Mouse (Mus musculus) bone marrow macrophage, adult 2 months (primary cell): ENCODE data around the gene Gm10283. TPM values are rescaled to one million over a fixed set of nuclear protein-coding genes. Genes with fewer than 3 reads are reported as not detected.
"Not testable (repeated sequence)": the region's sequence is repeated elsewhere in the genome, so short reads cannot be mapped to it uniquely, and the experiment has no call there.

Experiments
- H3K27ac ChIP-seq: 2 replicates; pipeline ENCODE4 v1.5.1; 2012; ENCODE audit warnings: low read depth, low read length; ENCODE audit not compliant: insufficient read depth
- H3K4me1 ChIP-seq: 2 replicates; pipeline ENCODE4 v1.6.1; 2012; ENCODE audit warnings: low read length; ENCODE audit not compliant: control insufficient read depth, insufficient read depth
- H3K4me3 ChIP-seq: 2 replicates; pipeline ENCODE4 v1.5.1; 2012; ENCODE audit warnings: mild to moderate bottlenecking, low read length, moderate library complexity; ENCODE audit not compliant: insufficient read depth
- CTCF ChIP-seq: IDR thresholded peaks from 2 replicates; pipeline ENCODE4 v1.5.1; 2012; ENCODE audit warnings: low read depth, mild to moderate bottlenecking, low read length, moderate library complexity
- POLR2A ChIP-seq: IDR thresholded peaks from 2 replicates; pipeline ENCODE4 v1.6.1; 2012; ENCODE audit warnings: mild to moderate bottlenecking, low read depth, low read length, borderline replicate concordance
- polyA plus RNA-seq: library from polyadenylated mRNA; stranded (reverse); fragments of >200 nt; gene quantifications from 2 replicates; pipeline ENCODE4 v1.2.4, GENCODE M21; 2012; ENCODE audit not compliant: missing spikeins, insufficient read depth, insufficient read length

Gm10283 gene
- polyA plus RNA-seq = not detected in 2 replicates

DNA sequence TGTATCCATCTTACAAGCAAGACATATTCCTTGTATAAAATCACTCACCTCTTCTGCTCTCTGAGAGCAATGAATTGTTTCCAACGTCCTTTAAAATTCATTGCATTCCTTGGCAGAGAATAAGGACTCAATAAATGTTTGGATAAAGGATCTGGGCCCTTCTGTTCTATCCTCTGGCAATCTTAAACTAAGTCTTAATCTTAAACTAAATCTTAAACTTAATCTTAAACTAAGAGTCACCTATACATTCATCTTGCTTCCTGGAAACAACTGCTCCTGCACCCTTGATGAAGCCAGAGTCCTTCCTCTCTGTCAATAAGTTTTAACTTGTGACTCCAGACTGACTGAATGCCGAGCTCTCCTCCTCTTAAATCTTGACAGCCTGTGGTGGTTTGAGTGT, at the start of gene Gm10283:
Gene Gm10283 (minus strand): TSS at position 101 of the 400 bp plus-strand sequence.
- no peaks in the 10 kb centered on the region for H3K4me1 ChIP-seq
- H3K27ac ChIP-seq = no peak within 1 kb of the TSS
- no peak within 1 kb of the TSS for H3K4me3 ChIP-seq
- TF ChIP-seq CTCF = no peak
- no peak for TF ChIP-seq POLR2A

DNA sequence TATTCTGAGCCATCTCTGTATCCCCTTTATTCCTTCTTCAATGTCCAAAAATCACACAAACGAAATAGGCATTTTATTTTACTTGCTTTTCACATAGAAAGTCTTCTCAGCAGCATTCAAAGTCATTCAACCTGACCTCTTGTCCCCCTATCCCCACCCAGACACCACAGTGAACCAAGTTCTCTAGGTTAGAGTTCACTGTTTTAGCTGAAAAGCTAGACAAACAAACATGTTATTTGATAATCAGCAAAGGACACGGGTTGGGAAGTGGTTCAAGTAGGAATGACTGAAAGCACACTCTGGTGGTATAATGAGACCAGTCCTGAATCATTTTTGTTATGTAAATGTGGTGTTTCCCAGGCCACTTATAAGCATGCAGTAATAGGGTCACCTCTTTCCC, 31.9 kb upstream of the Gm10283 start:
- Histone ChIP-seq H3K4me1 (no peaks in the 10 kb centered on the region), H3K4me3 (no peak overlapping the region), H3K27ac (no peak overlapping the region)
- TF ChIP-seq CTCF (no peak), POLR2A (no peak)

DNA sequence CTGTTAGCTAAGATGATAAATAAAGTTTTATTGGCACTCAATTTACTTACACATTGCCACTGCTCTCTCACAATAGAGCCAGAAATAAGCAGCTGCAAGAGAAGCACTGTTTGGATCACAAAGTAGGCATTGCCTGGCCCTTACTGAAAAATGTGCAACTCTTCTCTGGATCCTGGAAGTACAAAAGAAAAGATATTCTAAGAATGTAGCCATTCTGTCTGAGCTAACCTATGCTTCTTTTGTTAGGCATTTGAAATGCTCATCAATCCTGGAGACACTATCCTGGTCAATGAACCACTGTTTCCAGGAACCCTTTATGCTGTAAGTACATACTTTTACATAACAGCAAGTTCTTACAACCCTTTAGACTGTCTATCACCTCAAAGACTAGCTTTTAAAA, 15.3 kb upstream of the Gm10283 start:
- Histone ChIP-seq H3K27ac (no peak overlapping the region), H3K4me3 (no peak overlapping the region), H3K4me1 (no peaks in the 10 kb centered on the region)
- TF ChIP-seq POLR2A (no peak), CTCF (no peak)

DNA sequence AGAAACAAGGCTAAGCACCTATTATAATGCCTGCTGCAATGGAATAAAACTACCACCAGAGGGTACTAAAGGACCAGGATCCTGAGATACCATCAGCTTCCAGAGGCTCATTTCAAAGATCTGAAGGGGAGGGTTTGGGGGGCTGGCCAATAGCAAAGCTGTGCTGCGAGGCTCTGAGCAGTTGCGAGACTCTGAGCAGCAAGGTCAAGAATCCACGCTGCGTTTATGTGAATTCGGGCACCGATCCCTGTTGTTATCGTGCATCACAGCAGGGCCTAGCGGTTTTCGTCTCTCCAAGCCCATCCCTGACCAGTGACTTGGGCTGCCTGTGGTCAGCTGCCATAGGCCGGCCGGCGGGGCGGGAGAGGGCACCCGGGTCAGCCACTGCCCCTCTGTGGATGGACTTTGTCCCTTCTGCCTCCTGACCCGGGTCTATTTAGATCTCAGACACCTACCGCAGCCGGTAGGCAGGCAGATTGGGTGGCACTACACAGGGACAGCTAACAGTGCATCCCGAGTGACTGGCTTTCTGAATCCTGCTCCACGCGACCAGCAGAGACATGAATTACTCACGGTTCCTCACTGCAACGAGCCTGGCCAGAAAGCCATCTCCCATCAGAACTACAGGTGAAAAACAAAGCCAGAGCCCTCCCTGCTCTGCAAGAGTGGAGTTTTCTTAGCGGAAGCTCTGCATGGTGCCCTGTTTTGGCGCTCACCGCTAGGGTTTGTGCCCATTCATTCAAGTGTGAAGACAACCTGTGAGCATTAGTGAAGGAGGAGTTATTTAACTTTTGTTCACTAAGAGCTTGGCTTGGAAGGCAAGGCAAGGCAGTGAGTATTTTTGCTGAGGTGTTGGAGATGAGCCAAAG, 2.9 kb upstream of the Gm10283 start, which contains the start of gene Aadat:
Gene Aadat (plus strand): TSS at position 280 of the 869 bp plus-strand sequence.
- TF ChIP-seq CTCF = peak; percentile 42; the same call in 1 of the 2 replicates
- TF ChIP-seq POLR2A = no peak
- H3K27ac ChIP-seq = no peak within 1 kb of the TSS

DNA sequence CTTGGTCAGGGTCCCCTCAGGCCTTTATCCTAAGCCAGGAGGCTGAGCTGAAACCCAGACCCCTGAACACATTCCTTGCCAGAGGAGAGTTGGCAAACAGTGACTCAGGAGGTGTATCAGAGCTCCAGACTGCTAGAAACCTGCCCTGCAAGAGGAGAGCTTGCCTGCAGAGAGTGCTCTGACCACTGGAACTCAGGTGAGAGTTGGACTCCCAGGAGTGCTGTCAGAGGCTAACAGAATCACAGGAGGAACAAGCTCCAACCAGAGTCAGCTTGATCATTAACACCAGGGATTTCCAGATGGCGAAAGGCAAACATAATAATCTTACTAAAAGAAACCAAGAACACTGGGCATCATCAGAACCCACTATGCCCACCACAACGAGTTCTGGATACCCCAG, 8.0 kb downstream of the Gm10283 start:
- H3K27ac ChIP-seq, H3K4me1 ChIP-seq, H3K4me3 ChIP-seq: not testable (repeated sequence)

More for the DNA sequence above, 2.9 kb upstream of the Gm10283 start, which contains the start of gene Aadat:
- no peaks in the 10 kb centered on the region for H3K4me1 ChIP-seq
- H3K4me3 ChIP-seq = peak within 1 kb of the TSS; percentile 42

DNA sequence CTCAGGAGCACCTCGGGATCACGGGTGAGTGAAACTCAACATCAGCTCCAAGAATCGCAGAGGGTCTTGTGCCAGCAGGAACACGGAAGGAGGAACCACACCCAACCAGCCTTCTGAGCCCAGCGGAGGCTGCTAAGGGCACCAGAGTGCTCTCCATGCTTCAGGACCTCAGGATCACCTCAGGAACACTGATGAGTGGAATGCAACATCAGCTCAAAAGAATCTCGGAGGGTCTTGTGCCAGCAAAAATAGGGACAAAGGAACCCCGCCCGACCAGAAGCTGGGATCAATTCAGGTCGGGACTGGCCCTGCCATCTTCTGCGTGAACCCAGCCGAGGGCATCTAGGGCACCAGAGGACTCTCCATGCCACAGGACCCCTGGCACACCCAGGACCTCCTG, 8.4 kb downstream of the Gm10283 start:
- H3K27ac ChIP-seq = no peak overlapping the region
- no peak overlapping the region for H3K4me3 ChIP-seq
- no peaks in the 10 kb centered on the region for H3K4me1 ChIP-seq
- TF ChIP-seq CTCF (no peak), POLR2A (no peak)

DNA sequence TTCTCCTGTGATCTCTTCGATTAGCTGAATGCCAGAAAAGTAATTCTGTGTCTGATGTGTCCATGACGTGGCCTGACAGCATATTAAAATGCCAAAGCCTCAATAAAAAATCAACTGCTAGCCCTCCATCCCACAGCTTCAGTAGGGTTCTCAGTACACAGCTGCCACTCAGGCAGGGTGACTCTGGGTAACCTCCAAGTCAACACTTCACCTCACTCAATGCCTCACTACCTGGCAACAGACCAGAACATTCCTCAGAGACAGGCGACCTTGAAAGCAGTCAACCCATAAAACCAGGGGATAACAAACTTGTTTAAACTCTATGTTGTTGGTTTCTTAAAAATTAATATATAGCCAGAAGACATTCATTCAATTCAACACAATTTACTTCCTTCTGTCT, 10.5 kb downstream of the Gm10283 start:
- Histone ChIP-seq H3K27ac (no peak overlapping the region), H3K4me3 (no peak overlapping the region)
- no peak for TF ChIP-seq CTCF
- TF ChIP-seq POLR2A = no peak

DNA sequence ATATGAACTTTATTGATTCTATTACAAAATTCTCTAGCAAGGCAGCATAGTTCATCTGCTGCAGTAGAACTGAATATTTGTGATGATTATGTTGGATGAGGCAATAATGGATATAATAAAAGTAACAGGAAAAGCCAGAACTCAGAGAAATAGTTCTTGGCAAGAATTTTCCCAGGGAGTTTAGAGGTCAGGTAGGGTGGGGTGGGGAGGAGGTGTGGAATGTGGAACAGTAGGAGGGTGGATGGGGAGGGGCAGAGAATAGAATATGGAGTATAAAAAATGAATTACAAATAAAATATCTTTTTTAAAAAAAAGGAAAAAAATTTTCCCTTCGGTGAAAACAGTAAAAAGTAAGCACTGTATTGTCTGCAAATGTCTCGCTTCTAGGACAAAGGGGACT, 11.1 kb downstream of the Gm10283 start:
- H3K27ac ChIP-seq = no peak overlapping the region
- TF ChIP-seq POLR2A (no peak), CTCF (no peak)
- no peaks in the 10 kb centered on the region for H3K4me1 ChIP-seq
- no peak overlapping the region for H3K4me3 ChIP-seq

More for the DNA sequence above, 10.5 kb downstream of the Gm10283 start:
- H3K4me1 ChIP-seq = no peaks in the 10 kb centered on the region

DNA sequence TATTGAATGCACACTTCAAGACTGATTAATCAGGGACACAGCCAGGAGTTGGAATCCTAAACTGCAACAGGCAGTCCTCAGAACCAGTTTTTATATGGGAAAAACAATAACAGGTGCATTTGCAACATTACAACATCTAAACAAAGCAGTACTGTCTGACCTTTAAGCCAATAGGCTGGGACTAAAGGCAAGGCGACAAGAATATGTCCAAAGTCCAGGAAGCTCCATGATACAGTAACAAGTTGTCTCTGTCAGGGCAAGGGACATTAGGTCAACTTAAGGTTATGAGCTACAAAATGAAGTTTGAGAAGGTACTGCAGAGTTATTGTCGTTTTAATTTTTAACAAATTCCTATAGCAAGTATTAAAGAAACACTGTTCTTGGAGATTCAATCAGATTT, 12.9 kb downstream of the Gm10283 start:
- H3K4me3 ChIP-seq = no peak overlapping the region
- TF ChIP-seq POLR2A = no peak
- no peak for TF ChIP-seq CTCF
- H3K4me1 ChIP-seq = no peaks in the 10 kb centered on the region
- no peak overlapping the region for H3K27ac ChIP-seq

DNA sequence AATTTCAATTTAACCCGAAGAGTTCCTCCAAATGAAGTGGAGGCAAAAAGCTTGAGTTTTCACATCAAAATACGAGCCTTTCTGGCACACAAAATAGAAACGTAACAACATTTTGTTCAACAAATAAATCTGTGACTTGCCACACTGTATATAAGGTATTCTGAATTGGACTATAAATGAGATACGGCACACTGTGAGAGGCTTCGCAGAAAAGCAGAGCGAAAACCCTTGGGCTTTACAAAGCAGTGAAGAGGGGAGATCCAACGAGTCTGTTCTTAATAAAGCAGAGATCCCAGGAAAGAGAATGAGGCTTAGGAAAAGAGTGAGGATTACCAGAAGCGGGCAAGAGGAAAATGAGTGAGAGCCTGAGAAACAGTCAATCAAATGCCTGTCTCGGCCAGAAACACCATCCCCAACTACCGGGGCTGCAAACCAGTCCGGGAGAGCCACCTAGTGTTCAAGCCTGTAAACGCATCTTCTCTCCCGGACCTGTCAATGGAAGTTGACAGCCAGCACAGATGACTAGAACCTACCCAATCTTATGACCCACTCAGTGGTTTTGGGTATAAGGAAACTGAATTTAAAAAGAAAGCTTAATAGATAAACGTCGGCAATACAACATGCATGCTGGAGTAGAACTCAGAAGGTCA, 36.2 kb downstream of the Gm10283 start:
- no peak overlapping the region for H3K4me3 ChIP-seq
- no peak overlapping the region for H3K27ac ChIP-seq
- TF ChIP-seq CTCF (peak; percentile 49), POLR2A (no peak)
- H3K4me1 ChIP-seq = no peaks in the 10 kb centered on the region

DNA sequence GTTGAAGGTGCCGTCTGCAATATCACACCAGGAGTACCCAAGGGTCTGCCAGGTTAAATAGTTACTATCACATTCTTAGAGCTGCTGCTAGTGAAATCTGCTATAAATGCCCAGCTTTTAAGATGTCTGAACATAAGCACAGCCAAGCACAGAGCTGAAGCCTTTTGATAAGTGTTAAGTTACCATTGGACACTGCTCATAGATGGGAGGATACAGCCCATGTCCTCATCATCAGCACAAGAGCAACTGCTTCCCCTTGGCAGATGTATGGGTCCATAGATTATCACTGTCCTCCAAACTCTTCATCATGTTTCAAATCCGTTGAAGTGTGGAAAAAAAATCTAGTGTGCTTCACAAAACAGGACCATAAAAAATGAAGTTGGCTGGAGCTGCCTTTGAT, 53.7 kb downstream of the Gm10283 start:
- H3K4me1 ChIP-seq = no peaks in the 10 kb centered on the region
- no peak overlapping the region for H3K4me3 ChIP-seq
- TF ChIP-seq CTCF (no peak), POLR2A (no peak)
- no peak overlapping the region for H3K27ac ChIP-seq
